ENCODE assay signal across 14 mouse cellular contexts in the genomic region with DNA sequence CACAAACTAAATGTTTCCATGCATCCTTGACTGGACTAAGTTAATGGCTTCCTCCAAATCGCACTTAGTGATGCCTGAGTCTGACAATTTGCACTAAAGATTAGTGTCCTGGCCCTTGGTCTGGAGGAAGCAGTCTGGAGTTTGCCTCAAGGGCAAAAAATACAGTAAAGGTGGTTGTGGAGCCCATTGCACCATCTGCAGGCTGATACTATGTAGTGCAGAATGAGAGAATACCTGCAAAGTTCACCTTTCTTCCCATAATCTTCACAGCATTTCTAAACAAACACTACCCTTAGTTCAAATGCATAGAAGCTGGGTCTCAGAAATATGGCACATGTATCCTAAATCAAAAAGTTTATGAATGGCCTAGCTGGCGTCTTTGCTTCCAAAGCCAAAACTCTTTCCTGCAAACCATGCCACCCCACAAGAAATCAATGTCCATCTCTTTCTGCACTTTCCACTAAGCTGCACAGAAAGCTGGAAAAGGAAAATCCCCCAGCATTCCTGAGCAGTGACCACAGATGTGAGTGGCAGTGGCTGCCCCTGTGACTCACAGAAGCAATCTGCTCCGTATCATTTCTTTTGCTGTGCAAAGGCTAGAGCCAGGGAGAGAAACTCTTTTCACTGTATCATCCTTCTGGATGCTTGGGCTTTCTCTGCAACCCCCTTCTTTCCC. TPM values are rescaled to one million over a fixed set of nuclear protein-coding genes. Genes with fewer than 3 reads are reported as not detected.
DNase-seq lines count a peak whose midpoint lies in the region; ATAC-seq and TF ChIP-seq lines count a peak whose summit lies in the region.
"Had no signal": no experiment of that assay in that cellular context is flagged by ENCODE, and none has a peak within 500 bp of the region (broad histone marks: within the 10 kb centered on the region; RNA-seq: fewer than 3 reads in every experiment).

No protein-coding gene starts in this region.

- no peaks in the 10 kb centered on the region for H3K36me3 ChIP-seq in forebrain, embryonic 13.5 days (ENCODE audit: poor library complexity, severe bottlenecking)
- H3K36me3 ChIP-seq: neural tube, embryonic 15.5 days had no signal

- no peaks in the 10 kb centered on the region for H3K27me3 ChIP-seq in forebrain, embryonic 13.5 days
- H3K27me3 ChIP-seq: neural tube, embryonic 15.5 days had no signal

- H3K4me1 ChIP-seq in forebrain, embryonic 13.5 days, result no peaks in the 10 kb centered on the region
- H3K4me1 ChIP-seq: neural tube, embryonic 15.5 days had no signal

- no peak for DNase-seq in gastrocnemius, adult 2 months
- DNase-seq in gastrocnemius, adult 18-20 months (ENCODE audit: low spot score), result no peak
- peak; percentile 23 for DNase-seq in lung, postnatal 36 days
- DNase-seq in lung, adult 18-20 months, result no peak
- DNase-seq in R1 (ENCODE audit: low read depth, low spot score), result peak; percentile 18
- DNase-seq in retina, postnatal 1 day, result peak; percentile 11
- DNase-seq in layer of hippocampus, adult 9-10 months (ENCODE audit: low spot score), result no peak
- DNase-seq: gastrocnemius, postnatal 10 days had no signal

- no peak for ATAC-seq in forebrain, embryonic 13.5 days

- H3K4me3 ChIP-seq in gastrocnemius, adult 2 months, result no peak overlapping the region
- H3K4me3 ChIP-seq in forebrain, embryonic 13.5 days, result no peak overlapping the region
- H3K4me3 ChIP-seq: neural tube, embryonic 15.5 days had no signal

- TF ChIP-seq CTCF in gastrocnemius, adult 2 months (IDR thresholded peaks at IDR 0.05), result peak; percentile 32; the same call in 1 of the 2 replicates

- WGBS in forebrain, embryonic 13.5 days, result 75% methylated on average over 3 of the region's 3 CpGs

- peaks cover 2% of the 10 kb centered on the region; the same call in 1 of the 2 replicates for H3K9me3 ChIP-seq in forebrain, embryonic 13.5 days (replicated peaks)
- H3K9me3 ChIP-seq: neural tube, embryonic 15.5 days had no signal

- no peak overlapping the region for H3K27ac ChIP-seq in gastrocnemius, adult 2 months
- H3K27ac ChIP-seq in forebrain, embryonic 13.5 days, result no peak overlapping the region
- H3K27ac ChIP-seq: neural tube, embryonic 15.5 days had no signal

- H3K9ac ChIP-seq in forebrain, embryonic 13.5 days, result no peak overlapping the region
- H3K9ac ChIP-seq: neural tube, embryonic 15.5 days had no signal

- intact Hi-C loops in gastrocnemius, adult 2 months (cut with DNase I), result no loop called here

- no peak overlapping the region for H3K4me2 ChIP-seq in forebrain, embryonic 13.5 days
- H3K4me2 ChIP-seq: neural tube, embryonic 15.5 days had no signal

RNA-seq across cellular contexts. Expression of a gene that starts 17.8 kb away (rescaled TPM):
- total RNA-seq in gastrocnemius, adult 2 months (2021), result not detected
- under 1 TPM in 1 of 2 experiments, not detected in 1; 0.62 TPM for total RNA-seq in gastrocnemius, adult 18-20 months (2021)
- not detected in 2 replicates for polyA plus RNA-seq in forebrain, embryonic 13.5 days (2015; fragmentation: Nextera tagmentation; extraction: Ambion mirVana)
- total RNA-seq: gastrocnemius, postnatal 10 days; heart, postnatal 25 days; left cerebral cortex, postnatal 25 days had no signal
- polyA plus RNA-seq: kidney, embryonic 14.5 days; stomach, embryonic 14.5 days had no signal

RNA-seq across cellular contexts. Expression of a gene that starts 20.1 kb away (rescaled TPM):
- not detected for total RNA-seq in gastrocnemius, adult 2 months (2021)
- not detected for total RNA-seq in gastrocnemius, adult 18-20 months (2021)
- not detected in 2 replicates for polyA plus RNA-seq in forebrain, embryonic 13.5 days (2015; fragmentation: Nextera tagmentation; extraction: Ambion mirVana)
- total RNA-seq: gastrocnemius, postnatal 10 days; heart, postnatal 25 days had no signal
- polyA plus RNA-seq: kidney, embryonic 14.5 days; neural tube, embryonic 15.5 days had no signal

RNA-seq across cellular contexts. Expression of a gene that starts 24.6 kb away (rescaled TPM):
- total RNA-seq in gastrocnemius, adult 2 months (2021), result 1 to 10 TPM; 8.5 to 9.2 TPM
- total RNA-seq in gastrocnemius, adult 18-20 months (2021), result 10 to 100 TPM in 1 of 2 experiments, 1 to 10 TPM in 1; 8.5 to 10.7 TPM
- polyA plus RNA-seq in forebrain, embryonic 13.5 days (2015; fragmentation: Nextera tagmentation; extraction: Ambion mirVana), result 39.1 and 40.6 TPM in 2 replicates

RNA-seq across cellular contexts. Expression of a gene that starts 25.1 kb away (rescaled TPM):
- total RNA-seq in gastrocnemius, adult 2 months (2021), result under 1 TPM; 0.47 to 0.69 TPM
- under 1 TPM in 1 of 2 experiments, not detected in 1; 0.78 TPM for total RNA-seq in gastrocnemius, adult 18-20 months (2021)
- polyA plus RNA-seq in forebrain, embryonic 13.5 days (2015; fragmentation: Nextera tagmentation; extraction: Ambion mirVana), result not detected in 2 replicates
- total RNA-seq: left cerebral cortex, postnatal 25 days had no signal

Comparison
In these comparisons a context has a peak if more than half of its experiments do, and no peak if none do; other contexts are left out.
1. DNase-seq: peak in lung, postnatal 36 days (single experiment), R1 (single experiment) and retina, postnatal 1 day (single experiment); none in gastrocnemius, adult 2 months (single experiment), gastrocnemius, adult 18-20 months (single experiment), lung, adult 18-20 months (0 of 2) and layer of hippocampus, adult 9-10 months (single experiment).